Mouse (Mus musculus) kidney, adult 2 months (tissue): ENCODE data around the gene Xpa. TPM values are rescaled to one million over a fixed set of nuclear protein-coding genes. Genes with fewer than 3 reads are reported as not detected.
A peak's percentile ranks its signal among the peaks of the same experiment; 100 is the strongest.

Source experiments
- DNase-seq: peaks from one replicate; pipeline ENCODE4 v3.0.0; 2021
- H3K27ac ChIP-seq: fragments of 200-500 bp; 2 replicates; pipeline ENCODE4 v1.5.1; 2012; ENCODE audit warnings: low read depth, low read length, control low read depth, inconsistent platforms; ENCODE audit not compliant: insufficient read depth
- H3K27me3 ChIP-seq: fragments of 200-500 bp; replicated peaks from 2 replicates; pipeline ENCODE4 v1.6.1; 2012; ENCODE audit warnings: mild to moderate bottlenecking, moderate library complexity, low read length, inconsistent platforms; ENCODE audit not compliant: control insufficient read depth, insufficient read depth
- H3K36me3 ChIP-seq: fragments of 200-500 bp; 2 replicates; pipeline ENCODE4 v1.6.1; 2012; ENCODE audit warnings: mild to moderate bottlenecking, moderate library complexity, low read length, inconsistent platforms; ENCODE audit not compliant: control insufficient read depth, insufficient read depth
- H3K4me1 ChIP-seq: fragments of 200-500 bp; 2 replicates; pipeline ENCODE4 v1.6.1; 2011; ENCODE audit warnings: low read length; ENCODE audit not compliant: control insufficient read depth, insufficient read depth
- H3K4me3 ChIP-seq: fragments of 200-500 bp; 2 replicates; pipeline ENCODE4 v1.5.1; 2011; ENCODE audit warnings: mild to moderate bottlenecking, low read depth, low read length, control low read depth; ENCODE audit not compliant: insufficient read depth
- CTCF ChIP-seq: fragments of 200-500 bp; conservative IDR thresholded peaks from 2 replicates; pipeline ENCODE4 v1.5.1; 2011; ENCODE audit warnings: low read depth, mild to moderate bottlenecking, control low read depth, low read length, moderate library complexity, mixed read lengths; ENCODE audit not compliant: insufficient read depth, insufficient read length
- POLR2A ChIP-seq: fragments of 200-500 bp; IDR thresholded peaks from one replicate; pipeline ENCODE4 v1.6.1; 2011; ENCODE audit warnings: low read depth, low read length, control low read depth
- WGBS: fragments of 180-500 bp; shearing (Covaris S2); methylation state at CpG from one replicate; pipeline ENCODE4 v1.1.7; 2018; 5-methylcytosine and 5-hydroxymethylcytosine counted together
- polyA plus RNA-seq: library from polyadenylated mRNA; depleted of rRNA; stranded (reverse); fragments of >200 nt; gene quantifications from 2 replicates; pipeline ENCODE4 v1.2.3, GENCODE M21; 2012

Gene Xpa
- polyA plus RNA-seq, 1 experiment = 16.0 TPM

GRCm38 (mm10) chr4:46151903-46152544 lies 44.1 kb downstream of the Xpa start:
- no peaks in the 10 kb centered on the region for H3K4me1 ChIP-seq
- no peak for TF ChIP-seq CTCF
- no peak for TF ChIP-seq POLR2A
- 91% methylated on average over 12 of the region's 12 CpGs for WGBS
- H3K27me3 ChIP-seq = no peaks in the 10 kb centered on the region
- no peak overlapping the region for H3K27ac ChIP-seq
- H3K36me3 ChIP-seq = peaks cover 6% of the 10 kb centered on the region
- no peak for DNase-seq
- no peak overlapping the region for H3K4me3 ChIP-seq

- TF ChIP-seq CTCF = no peak
- TF ChIP-seq POLR2A = no peak
Observed at GRCm38 (mm10) chr4:46146881-46147280, 49.2 kb downstream of the Xpa start.

GRCm38 (mm10) chr4:46144323-46144722 lies 51.8 kb downstream of the Xpa start:
- no peak overlapping the region for H3K4me3 ChIP-seq
- WGBS = 77% methylated on average over 3 of the region's 3 CpGs

More at GRCm38 (mm10) chr4:46146881-46147280, 49.2 kb downstream of the Xpa start:
- H3K27me3 ChIP-seq = no peaks in the 10 kb centered on the region
- WGBS = 85% methylated on average over 1 of the region's 1 CpGs
- no peak for DNase-seq
- H3K4me1 ChIP-seq = peaks cover 4% of the 10 kb centered on the region; the same call in 1 of the 2 replicates
- no peak overlapping the region for H3K27ac ChIP-seq
- no peak overlapping the region for H3K4me3 ChIP-seq
- H3K36me3 ChIP-seq = peaks cover 3% of the 10 kb centered on the region

GRCm38 (mm10) chr4:46138287-46139222 lies 57.6 kb downstream of the Xpa start, which contains the start of the genes Ncbp1 and Tstd2:
Gene Ncbp1, plus strand, starts transcription at chr4:46138613.
Gene Tstd2, minus strand, starts transcription at chr4:46138694.
- Histone ChIP-seq H3K27ac (peak within 1 kb of the TSS; percentile 78), H3K27me3 (no peaks in the 10 kb centered on the region), H3K4me1 (peaks cover 5% of the 10 kb centered on the region; the same call in 1 of the 2 replicates), H3K4me3 (peak within 1 kb of the TSS; percentile 91), H3K36me3 (peaks cover 1% of the 10 kb centered on the region; the same call in 1 of the 2 replicates)
- no peak for TF ChIP-seq CTCF
- TF ChIP-seq POLR2A = peak; percentile 39
- under 1% methylated on average over 90 of the region's 90 CpGs for WGBS
- peak; percentile 95 for DNase-seq

More at GRCm38 (mm10) chr4:46144323-46144722, 51.8 kb downstream of the Xpa start:
- Histone ChIP-seq H3K27ac (no peak overlapping the region), H3K4me1 (peaks cover 6% of the 10 kb centered on the region; the same call in 1 of the 2 replicates), H3K27me3 (no peaks in the 10 kb centered on the region), H3K36me3 (no peaks in the 10 kb centered on the region; the same call in 1 of the 2 replicates)
- TF ChIP-seq CTCF (peak; percentile 42), POLR2A (no peak)
- DNase-seq = no peak

GRCm38 (mm10) chr4:46137629-46138286 lies 58.4 kb downstream of the Xpa start:
- Histone ChIP-seq H3K27me3 (no peaks in the 10 kb centered on the region), H3K27ac (peak overlapping the region; percentile 49), H3K36me3 (peaks cover 1% of the 10 kb centered on the region; the same call in 1 of the 2 replicates), H3K4me1 (peaks cover 5% of the 10 kb centered on the region; the same call in 1 of the 2 replicates), H3K4me3 (peak overlapping the region; percentile 91)
- no peak for DNase-seq
- 6% methylated on average over 17 of the region's 17 CpGs for WGBS
- TF ChIP-seq CTCF (no peak), POLR2A (no peak)

GRCm38 (mm10) chr4:46131791-46132190 lies 64.3 kb downstream of the Xpa start:
- WGBS = 85% methylated on average over 6 of the region's 6 CpGs
- H3K36me3 ChIP-seq = peaks cover 3% of the 10 kb centered on the region
- TF ChIP-seq CTCF (no peak), POLR2A (no peak)

More at GRCm38 (mm10) chr4:46131791-46132190, 64.3 kb downstream of the Xpa start:
- Histone ChIP-seq H3K27ac (no peak overlapping the region), H3K4me3 (no peak overlapping the region), H3K4me1 (peaks cover 8% of the 10 kb centered on the region), H3K27me3 (no peaks in the 10 kb centered on the region)
- no peak for DNase-seq
